Mouse (Mus musculus) spleen, adult 2 months (tissue): ENCODE measurements around the gene Ptprt.

ENCODE experiments used
- CTCF ChIP-seq: fragments of 200-500 bp; IDR thresholded peaks from 2 replicates; pipeline ENCODE4 v1.5.1; 2011; ENCODE audit warnings: mild to moderate bottlenecking, inconsistent platforms; ENCODE audit not compliant: insufficient read depth, insufficient read length, insufficient replicate concordance; ENCODE audit errors: extremely low read depth
- POLR2A ChIP-seq: fragments of 200-500 bp; IDR thresholded peaks from 2 replicates; pipeline ENCODE4 v1.6.1; 2011; ENCODE audit warnings: low read depth, low read length, inconsistent platforms

GRCm38 (mm10) chr2:161561502-161561901 is 1099.4 kb downstream of the Ptprt start:
- TF ChIP-seq CTCF (no peak), POLR2A (no peak)
